Mouse (Mus musculus) kidney, adult 18-20 months (tissue): ENCODE data around the gene Iqcj.

Source experiments
- DNase-seq: peaks from one replicate; pipeline ENCODE4 v3.0.0; 2021

The Iqcj gene

DNA sequence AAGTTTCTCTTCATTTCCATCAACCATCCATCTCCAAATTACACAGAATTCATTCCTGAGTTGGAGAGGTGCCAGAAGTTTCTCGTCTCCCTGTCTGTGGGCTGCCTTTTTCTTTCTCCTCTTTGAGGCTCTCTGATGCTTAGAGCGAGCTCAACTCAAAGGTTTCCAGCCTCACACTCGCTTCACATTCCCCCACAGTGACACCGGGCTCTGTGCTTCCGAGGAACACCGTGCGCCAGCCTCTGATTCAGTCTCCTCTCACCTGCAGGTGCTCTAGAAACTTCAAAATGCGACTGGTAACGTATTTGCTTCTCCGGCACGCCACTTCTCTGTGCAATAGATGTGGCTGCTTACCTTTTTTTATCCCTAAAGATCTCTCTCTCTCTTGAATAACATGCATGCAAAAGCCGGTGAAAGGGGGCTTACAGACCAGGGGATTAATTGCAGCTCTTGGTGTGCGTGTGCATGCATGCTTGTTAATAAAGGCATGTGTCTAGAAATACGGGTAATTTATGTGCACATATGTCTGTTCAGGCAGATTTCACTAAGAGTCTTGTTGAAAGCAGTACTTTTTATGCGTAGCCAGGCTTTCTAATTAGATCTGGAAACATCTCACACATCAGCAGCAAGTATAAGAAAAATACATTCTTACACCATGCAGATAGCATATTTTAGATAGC is at the start of gene Iqcj, which contains the start of gene Iqschfp:
TSS of gene Iqcj (plus strand) at position 195 of the 680 bp plus-strand sequence.
TSS of gene Iqschfp (plus strand) at position 207 of the 680 bp plus-strand sequence.
- DNase-seq = no peak

DNA sequence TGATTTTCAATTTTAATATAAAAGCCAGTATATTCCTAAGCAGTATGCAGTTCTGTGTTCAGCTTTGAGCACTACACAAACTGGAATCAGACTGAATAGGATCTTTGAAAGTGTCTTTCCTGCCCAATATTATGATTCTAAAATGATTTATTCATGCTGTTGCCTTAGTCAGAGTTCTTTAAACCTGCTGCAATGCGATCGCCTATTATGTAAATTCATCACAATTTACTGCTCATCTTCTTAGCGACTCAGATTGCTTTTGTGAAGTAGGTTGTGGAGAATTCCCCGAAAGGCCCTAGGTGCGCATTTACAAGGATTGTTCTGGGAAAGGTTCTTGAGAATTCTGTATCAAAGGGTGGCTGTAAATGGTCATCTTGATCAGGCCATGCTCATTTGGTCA is 39.6 kb upstream of the Iqcj start:
- no peak for DNase-seq

DNA sequence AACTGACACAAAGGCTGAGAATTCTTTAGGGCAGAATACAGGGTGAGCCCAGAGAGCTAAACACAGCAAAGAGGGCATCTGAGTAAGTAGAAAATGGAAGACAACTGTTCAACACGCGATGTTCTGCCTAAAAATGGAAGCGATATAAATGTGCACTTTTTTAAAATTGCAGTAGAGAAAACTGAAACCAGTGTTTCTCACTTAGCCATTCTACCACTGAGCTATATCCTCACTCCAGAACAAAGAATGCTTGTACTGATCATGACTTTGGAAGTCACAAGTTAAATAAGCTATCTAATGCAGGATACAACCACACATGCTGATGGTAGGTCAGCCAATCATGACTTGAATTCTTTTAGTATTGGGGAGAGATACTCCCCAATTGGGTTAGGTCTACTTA is 30.5 kb upstream of the Iqcj start:
- no peak for DNase-seq

DNA sequence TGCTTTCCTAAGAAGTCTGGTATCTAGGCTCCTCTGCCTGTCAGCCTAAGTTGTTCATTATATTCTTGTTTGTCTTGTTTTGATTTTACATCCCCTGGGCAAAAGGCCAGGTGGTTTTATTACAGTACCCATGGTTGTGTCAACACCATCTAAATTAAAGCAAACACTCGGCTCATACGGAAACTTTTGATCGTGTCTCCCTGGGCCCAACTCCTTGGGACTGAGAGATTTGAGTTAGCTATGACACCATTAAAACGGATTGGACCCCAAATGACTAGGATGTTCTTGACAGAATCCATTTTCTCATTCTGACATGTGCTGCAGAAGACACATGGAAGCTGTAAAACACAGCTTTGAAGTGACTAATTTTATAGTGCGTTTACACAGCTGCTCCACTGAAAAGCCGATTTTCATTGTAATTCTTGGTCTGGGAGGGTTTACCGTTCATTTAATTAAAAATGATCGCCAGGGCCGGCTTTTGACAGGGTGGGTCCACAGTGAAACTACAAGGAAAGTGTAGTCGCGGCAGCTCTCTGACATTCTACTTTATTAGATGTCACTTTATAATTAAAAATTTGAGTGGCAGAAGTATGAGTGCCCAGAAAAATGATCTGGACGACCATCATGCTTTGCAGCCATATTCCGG is 24.5 kb upstream of the Iqcj start:
- DNase-seq = no peak

DNA sequence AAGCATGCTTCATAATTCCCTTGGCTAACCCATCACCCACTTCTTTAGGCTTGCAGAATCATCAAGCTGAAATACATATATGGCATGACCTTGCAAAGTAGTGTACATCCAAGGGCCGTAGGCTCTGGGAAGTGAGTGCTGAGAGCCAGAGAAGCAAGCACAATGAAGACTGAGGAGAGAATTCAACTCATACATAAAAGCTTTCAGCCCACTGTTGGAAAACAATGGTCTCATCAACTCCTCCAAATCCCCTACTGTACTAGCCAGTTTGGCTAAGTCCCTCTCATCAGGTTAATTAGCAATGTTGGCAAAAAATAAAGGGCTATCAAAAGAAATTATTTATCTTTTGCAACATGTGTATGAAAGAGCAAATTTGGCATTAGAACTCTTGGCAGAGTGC is 22.6 kb upstream of the Iqcj start:
- DNase-seq = no peak

DNA sequence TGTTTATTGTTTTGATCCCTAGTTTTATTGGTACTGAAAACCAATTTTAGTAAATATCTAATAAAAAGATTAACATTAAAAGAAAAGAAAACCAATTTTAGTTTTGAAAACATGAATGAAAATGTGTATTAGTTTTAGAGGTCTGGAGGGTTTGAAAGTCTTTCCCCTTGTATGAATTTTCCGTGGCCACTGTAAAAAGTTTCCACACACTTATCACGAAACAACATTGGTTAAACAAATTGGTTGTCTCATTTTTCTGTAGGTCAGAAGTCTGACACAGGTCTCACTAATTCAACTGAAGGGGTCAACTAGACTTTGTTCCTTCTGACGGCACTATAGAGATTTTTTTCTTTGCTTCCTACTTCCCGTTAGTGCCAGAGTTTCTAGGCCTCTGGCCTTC is 14.8 kb upstream of the Iqcj start:
- no peak for DNase-seq

DNA sequence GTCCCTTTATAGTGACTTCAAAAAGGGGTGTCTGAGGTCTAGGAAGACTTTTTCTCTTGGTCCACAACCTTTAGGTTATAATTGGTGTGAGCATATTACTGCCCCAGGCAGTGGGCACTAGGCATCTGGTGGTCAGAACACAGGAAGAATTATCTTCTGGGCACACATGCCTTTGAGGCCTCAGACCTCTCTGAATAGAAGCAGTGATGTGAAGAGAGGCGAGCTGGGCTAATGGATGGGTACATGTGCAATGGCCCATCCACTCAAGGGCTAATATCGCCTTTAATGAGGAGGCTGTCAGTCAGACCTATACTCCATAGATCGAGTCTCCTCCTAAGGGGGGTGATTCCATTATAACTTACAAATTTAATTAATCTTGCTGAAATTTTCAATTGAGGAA is 7.7 kb upstream of the Iqcj start:
- no peak for DNase-seq

DNA sequence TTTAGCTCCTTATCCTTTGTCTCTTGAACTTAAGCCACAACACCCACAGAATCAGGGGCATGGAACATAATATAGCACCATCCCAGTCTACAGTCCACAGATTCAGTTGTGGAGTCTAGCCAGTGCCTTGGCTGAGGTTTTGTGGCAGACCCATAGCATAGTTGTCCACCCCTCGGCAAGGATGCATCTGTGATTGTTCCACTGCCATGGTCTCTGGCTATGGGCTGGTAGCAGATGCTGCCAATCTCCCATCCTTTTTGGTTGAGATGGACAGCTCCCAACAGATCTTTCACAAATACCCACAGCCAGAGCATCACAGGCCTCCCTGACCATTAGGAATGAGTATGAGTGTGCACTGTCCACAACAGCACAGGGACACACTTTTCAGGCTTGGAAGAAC is 5.8 kb upstream of the Iqcj start:
- no peak for DNase-seq

DNA sequence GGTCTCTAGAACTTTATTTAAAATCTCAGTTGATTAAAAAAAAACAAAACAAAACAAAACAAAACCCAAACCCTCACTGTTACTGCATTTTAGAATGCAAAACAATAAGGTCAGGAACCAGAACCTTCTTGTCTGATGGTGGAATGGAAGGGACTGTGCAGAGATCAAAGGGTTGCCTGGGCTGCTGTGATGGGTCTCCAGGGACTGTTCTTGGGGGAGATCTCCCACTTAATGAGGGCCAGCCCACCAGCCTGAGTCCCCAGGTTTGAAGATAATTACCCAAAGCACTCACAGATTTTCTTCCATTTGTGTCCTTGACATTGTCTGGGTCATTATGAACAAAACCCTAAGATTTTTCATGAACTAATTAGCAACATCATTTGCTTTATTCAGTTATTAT is 4.8 kb upstream of the Iqcj start:
- DNase-seq = no peak

DNA sequence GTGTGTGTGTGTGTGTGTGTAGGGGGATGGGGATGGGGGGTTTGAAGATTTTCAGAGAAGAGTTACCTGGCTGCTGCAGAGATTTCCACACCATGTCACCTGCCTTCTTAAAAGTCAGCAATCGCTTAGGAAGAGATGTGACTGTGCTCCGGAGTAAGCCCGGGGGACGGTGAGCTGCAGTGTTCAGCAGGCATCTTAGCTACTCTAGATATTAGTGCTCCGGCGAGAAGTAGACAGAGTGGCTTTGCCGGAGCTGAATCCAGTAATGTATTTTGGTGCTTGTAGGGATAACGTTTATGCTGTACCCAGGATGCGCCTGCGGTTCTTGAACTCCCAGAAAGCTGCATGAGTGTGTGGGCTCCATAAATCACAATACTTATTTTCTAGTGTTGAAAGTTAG is 748 bp downstream of the Iqcj start:
- DNase-seq = no peak

DNA sequence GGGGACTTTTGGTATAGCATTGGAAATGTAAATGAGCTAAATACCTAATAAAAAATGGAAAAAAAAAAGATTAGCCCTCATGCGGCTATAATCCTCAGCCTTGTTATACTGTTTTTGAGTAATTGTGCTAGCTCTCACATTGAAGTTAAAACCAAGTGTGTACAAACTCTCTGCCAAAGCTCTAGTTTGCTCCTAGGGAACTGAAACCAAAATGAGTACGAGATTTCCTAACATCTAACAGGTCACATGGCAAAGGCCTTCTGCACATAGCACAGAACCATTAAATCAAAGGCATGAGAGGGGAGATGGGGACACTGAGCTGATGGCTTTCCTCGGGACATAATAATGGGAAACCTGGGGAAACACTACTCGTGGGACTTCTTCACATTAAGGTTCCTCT is 10.5 kb downstream of the Iqcj start:
- no peak for DNase-seq

DNA sequence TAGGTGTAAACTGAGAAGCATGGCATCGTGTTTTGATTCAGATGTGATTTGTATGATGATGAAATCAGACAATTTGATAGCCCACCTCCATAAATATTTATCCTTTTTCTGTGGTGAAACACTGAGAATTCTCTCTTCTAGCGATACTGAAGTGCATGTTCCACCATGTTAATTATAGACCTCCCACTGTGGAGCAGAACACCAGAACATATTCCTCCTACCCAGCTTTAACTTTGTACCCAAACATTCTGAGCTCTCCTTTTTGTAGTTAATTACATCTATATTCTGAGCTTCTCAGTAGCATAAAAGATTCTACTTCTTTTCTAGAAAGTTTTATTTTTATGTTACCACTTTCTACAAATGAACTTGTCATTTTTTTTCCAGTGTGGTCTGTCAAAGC is 16.6 kb downstream of the Iqcj start:
- no peak for DNase-seq

DNA sequence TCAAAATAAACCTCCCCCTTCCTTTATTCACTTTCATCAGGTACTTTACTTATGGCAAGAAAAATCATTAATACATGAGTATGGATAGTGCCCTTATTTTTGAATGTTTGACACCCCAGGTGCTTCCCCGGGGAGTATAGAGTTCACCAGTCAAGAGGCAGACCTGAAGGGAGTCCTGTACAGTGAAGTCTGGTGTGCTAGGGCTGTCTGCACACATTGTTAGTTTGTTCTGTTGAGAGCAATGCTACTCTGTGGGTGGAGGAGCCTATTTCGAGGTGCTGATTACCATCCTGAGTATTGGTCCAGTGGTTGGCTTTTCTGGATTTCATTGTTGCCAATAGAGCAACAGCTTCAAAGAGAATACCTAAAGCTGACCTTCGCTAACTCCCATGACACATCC is 26.1 kb downstream of the Iqcj start:
- DNase-seq = no peak

DNA sequence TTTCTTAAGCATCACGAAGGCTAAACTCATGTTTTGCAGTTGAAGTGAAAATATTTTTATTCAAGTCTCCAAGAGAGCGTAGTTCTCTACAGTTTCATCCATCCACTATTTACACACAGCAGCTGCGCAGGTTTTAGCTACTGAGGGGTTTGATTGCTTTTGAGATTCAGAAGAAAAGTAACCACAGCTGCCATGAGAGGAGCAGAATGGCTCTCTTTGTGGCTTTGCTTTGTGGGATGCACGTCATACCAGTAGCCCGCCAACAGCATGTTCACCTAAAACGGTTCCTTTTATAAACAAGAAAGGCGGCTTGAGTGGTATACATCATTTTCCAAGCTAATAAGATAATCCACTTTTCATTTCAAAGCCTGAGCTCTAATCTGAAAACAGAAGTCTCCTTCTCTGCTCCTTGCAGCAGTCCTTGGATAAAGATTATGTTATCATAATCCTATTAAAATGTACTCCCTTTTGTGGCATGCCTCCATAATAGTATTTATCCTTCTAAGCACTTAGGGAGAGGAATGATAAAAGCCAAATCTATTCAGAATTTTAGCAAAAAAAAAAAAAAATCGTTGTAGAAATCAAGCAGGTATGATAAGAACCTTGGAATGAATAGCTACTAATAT is 26.7 kb downstream of the Iqcj start:
- DNase-seq = no peak

DNA sequence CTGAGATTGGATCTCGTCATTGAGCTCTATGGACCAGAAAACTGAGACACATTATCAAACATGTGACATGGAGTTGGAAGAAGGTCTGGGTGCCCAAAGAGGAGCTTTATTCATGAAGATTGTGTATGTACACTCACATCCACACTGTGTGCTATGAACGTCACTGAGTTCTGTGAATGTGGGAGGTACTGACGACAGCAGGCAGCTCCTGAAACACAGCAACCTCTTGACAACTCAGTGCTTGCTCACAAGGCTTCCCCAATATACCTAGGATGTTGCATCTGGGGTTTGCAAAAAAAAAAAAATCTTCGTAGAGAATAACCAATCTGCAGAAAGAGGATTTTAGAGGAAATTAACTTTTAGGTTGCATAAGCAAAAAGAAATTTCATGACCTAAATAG is 31.1 kb downstream of the Iqcj start:
- DNase-seq = no peak

DNA sequence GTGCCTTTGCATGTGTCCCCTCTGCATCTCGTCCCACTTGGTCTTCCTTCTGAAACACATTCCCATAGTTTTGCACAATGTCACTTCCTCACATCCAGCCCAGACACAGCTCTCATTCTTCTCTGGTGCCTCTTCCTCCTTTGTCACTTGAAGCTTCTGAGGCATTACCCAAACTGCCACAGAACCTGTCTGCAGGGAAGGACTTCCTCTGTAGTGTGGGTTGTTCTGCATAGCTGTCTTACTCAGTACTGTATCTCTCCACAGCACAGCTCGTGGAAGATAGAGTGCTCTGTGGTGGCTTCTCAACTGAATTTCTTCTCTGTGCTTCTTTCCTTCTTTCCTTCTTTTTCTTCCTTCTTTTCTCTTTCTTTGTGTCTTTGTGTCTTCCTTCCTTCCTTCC is 33.4 kb downstream of the Iqcj start:
- no peak for DNase-seq

DNA sequence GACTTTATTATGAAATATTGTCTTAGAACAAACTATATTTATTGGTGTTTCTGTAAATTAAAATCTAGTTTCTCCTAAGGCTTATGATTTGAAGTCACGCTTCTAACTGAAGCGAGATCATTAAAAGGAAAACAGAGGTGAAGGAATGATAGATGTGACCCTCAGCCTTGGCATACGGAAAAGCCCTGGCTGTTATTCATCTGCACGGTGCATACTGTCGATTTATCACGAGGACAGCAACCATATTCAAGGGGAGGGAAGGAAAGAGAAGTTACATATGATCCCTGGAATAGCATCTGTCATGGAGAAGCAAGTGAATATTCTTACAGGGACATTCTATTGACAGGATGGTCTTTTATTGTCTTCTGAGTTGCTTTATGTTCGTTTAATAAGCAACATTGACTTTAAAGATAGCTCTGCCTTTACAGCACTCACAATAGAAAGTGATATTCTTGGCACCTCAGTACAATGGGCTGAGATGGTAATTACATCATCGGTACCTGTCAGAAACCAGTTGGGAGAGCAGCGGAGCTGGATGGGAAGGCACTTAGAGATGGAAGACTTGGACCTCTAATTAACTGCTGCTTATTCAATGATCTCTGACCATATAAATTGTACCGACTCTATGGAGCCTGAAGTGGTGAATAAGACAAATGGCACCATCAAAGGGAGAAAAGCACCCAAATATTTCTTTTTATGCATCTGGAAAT is 38.6 kb downstream of the Iqcj start:
- no peak for DNase-seq

DNA sequence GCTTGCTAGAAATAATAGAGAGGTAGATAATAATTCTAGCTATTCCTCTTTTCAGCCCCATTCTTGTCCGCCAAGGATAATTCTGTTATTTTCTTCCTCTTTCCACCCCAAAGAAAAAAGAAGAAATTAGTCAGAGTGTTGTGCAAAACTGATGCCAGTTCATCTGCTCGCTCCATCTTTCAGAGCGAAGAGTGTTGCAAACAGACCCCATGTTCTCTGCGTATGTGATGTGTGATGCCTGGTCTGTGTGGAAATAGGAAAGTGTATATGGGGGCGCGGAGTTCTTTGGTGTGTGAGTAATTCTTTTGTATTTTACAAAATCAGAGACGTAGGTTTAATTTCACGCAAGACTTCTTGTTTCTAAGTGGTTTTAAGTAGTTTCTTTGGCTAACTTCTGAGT is 39.2 kb downstream of the Iqcj start:
- DNase-seq = no peak

DNA sequence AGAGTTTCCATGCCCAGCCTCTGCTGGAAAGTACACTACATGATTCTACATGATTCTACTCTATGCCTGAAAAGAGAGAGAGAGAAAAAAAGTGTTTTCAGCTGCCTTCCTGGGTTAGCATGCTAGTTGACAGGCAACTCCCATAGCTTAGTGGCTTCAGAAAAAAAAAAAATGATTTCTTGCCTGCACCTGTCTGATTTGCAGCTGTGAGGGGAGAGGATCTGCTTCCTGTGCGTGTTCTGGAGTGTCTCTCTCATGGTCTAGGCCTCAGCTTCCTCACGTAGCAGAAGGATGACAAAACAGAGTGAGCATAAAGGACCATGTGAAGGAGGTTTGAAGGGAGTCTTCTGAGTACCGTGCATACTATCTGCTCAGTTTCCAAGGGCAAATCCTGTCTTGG is 39.9 kb downstream of the Iqcj start:
- no peak for DNase-seq

DNA sequence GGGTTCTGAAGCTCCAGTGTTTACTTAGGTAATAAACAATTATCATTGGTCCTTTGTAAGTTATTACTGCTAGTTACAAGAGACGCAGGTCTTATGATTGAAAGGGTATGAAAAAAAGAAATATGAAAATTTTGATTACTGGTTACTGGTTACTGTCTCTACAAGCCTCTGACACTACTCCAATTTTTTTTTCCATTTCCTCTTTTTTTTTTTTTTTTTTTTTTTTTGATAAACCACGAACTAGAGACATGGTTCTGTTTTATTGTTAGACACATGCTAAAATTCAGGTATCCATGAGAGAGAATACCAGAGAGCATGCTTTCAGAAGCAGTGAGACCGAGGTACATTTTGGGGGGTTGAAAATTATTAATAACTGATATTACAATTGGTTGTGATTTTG is 43.8 kb downstream of the Iqcj start:
- no peak for DNase-seq

DNA sequence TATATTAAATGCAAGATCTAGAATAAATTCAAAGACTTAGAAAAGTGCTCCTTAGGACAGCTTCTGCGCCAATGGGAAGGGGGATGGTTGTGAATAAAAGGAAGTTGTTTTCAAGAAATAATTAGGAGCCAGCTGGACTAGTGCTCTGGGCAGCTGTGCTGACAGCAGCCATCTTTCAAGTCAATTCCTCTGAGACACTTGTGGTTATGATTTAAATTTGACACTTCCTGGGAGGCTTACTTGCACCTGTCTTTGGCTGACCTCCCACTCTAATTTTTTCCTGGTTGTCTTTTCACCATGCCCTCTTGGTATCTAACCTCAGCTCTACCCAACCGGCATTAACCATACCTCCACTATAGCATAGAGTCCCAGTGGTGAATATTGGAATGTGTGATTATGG is 55.0 kb downstream of the Iqcj start:
- no peak for DNase-seq

DNA sequence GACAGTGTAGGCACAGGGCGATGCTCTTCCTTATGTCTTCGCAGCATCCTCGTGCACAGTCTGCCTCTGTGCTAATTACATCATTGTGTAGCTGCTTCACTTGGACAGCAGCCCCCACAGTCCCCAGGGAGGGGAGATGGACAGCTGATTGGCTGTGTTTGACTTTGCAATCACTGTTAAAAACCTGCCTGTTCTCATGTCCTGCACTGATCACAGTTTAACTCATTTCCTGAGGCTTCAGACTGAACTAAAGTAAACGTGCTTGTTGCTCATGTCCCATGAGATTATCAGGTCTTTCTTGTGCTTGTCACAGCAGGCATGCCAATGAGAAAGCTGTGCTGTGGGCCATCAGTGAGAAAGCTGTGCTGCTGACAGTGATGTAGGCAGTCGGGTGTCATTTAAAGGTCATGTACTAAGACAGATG is 60.5 kb downstream of the Iqcj start:
- no peak for DNase-seq

DNA sequence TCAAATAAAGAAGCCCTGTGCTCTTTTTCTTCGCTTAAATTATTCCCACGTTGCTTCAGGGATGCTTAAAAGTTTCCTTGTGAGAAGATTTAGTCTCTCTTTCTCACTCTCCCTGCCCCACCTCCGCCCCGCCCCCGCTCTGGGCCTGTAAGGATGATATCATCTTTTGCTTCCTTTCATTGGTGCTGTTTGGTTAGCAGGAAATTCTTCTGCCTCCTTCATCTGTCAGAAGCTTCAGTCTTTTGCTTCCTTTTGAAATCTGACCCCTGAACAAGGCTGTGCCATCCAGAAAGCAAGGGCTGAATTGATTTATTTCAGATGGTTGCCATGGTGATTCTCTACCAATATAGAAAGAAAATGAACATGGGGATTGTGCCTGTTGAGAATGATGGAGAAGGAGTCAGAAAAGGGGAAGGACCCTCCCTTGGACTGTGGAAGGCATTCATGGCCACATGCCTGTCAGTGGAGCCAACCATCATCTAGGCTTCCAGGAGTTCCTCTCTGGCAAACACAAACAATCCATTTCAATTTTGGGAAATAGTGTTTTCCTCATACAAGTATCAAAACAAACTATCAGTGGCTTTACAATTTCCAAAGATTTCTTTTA is 62.5 kb downstream of the Iqcj start:
- no peak for DNase-seq

DNA sequence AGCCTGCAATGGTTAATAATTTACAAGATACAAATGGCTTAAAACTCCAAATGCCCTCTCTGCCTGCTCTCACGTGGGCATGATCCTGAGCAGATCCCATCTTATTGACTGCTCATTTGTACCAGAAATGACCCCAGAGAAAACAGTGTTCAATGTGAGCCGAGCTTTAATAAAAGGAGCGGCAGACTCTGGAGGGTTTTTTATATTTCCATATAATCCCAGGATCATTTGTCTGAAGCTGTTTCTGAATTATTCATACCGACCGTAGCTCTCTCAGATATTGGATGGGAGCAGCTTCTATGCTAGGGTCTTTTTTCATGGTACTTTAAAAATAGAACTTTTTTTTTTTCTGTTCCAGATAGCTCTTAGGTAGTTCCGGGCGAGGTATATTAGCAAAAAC is 67.7 kb downstream of the Iqcj start:
- no peak for DNase-seq
